Mouse (Mus musculus): ENCODE data around the gene Mgat4a. TPM values are rescaled to one million over a fixed set of nuclear protein-coding genes. Genes with fewer than 3 reads are reported as not detected.

The Mgat4a gene
- polyA plus RNA-seq, 1 experiment from 2014 or later = 11.0 TPM

DNA sequence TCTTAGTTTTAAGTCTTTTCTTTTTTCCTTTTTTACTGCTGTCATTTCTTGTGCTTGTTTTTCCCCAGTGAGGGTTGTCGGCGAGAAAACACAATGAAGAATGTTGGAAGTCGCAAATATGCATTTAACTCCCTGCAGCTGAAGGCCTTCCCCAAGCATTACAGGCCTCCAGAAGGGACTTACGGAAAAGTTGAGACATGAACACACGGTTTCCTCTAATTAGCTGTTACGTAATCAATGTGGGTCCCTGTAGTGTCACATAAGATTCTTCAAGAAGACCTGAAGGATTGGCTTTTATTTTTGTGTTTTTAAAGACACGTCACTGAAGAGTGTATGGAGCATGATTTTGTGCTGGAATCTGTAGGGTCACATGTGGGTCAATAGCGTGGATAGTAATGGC is 132.8 kb downstream of the Mgat4a start:
- WGBS = 85% methylated on average over 8 of the region's 8 CpGs

DNA sequence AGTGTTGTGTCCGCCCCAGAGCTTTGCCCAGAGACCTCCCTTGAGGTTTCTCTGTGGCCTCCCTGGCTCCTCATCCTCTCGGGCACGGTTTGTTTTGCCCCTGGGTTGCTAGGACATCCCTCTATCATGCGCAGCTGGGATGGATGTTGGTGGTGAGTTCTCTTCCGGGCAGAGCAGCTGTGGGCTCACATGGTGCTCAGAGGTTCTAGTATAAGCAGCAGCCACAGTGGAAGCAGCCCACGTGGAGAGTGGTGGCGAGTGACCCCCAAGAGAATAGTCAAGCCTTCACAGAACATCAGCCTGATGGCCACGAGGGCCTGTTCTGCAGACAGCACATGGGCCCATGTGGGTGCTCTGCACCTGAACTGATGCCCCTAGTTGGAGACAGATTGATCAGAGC is 133.6 kb downstream of the Mgat4a start:
- H3K4me3 ChIP-seq (ENCODE audit: low read length) = no peak overlapping the region
- 81% methylated on average over 8 of the region's 8 CpGs for WGBS
- no peak overlapping the region for H3K9ac ChIP-seq (ENCODE audit: low read depth, low read length)
- H3K9me3 ChIP-seq (ENCODE audit: control insufficient read depth, low read length) = no peaks in the 10 kb centered on the region
- no peak overlapping the region for H3K27ac ChIP-seq (ENCODE audit: low read depth, low read length)
- no peak overlapping the region for H3K4me2 ChIP-seq (ENCODE audit: low read length)
- no peaks in the 10 kb centered on the region for H3K4me1 ChIP-seq (ENCODE audit: control insufficient read depth, insufficient read depth, low read depth, low read length)
- ATAC-seq = no peak
- H3K36me3 ChIP-seq (ENCODE audit: control insufficient read depth, insufficient read depth, low read length) = peaks cover 7% of the 10 kb centered on the region; the same call in 1 of the 2 replicates
- H3K27me3 ChIP-seq (replicated peaks; ENCODE audit: control insufficient read depth, insufficient read depth, low read length) = no peaks in the 10 kb centered on the region

More for the DNA sequence above, 132.8 kb downstream of the Mgat4a start:
- Histone ChIP-seq H3K9me3 (ENCODE audit: control insufficient read depth, low read length) (no peaks in the 10 kb centered on the region), H3K27ac (ENCODE audit: low read depth, low read length) (no peak overlapping the region), H3K9ac (ENCODE audit: low read depth, low read length) (no peak overlapping the region), H3K4me1 (ENCODE audit: control insufficient read depth, insufficient read depth, low read depth, low read length) (no peaks in the 10 kb centered on the region), H3K27me3 (replicated peaks; ENCODE audit: control insufficient read depth, insufficient read depth, low read length) (no peaks in the 10 kb centered on the region), H3K36me3 (ENCODE audit: control insufficient read depth, insufficient read depth, low read length) (peaks cover 4% of the 10 kb centered on the region; the same call in 1 of the 2 replicates), H3K4me3 (ENCODE audit: low read length) (no peak overlapping the region), H3K4me2 (ENCODE audit: low read length) (no peak overlapping the region)
- ATAC-seq = no peak

DNA sequence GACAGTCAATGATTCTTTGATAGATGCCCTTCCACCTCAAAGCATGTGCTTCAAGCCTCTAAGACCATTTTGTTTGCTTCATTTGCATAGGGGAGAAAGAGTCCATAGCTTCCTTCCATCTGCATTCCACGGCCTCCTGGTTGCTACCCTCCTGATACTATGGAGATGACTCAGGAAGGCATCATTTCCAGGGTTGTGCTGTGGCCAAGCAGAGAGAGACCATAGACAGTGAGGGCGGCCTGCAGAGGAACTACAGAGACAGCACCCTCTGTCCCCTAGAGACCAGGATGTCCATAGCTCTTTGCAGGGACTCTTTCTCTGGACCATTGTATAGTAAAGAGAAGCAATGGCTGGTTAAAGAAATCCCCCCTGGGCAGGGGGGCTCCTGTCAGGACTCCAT is 135.7 kb downstream of the Mgat4a start:
- Histone ChIP-seq H3K27ac (ENCODE audit: low read depth, low read length) (no peak overlapping the region), H3K4me1 (ENCODE audit: control insufficient read depth, insufficient read depth, low read depth, low read length) (no peaks in the 10 kb centered on the region), H3K36me3 (ENCODE audit: control insufficient read depth, insufficient read depth, low read length) (peaks cover 15% of the 10 kb centered on the region), H3K4me3 (ENCODE audit: low read length) (no peak overlapping the region), H3K9ac (ENCODE audit: low read depth, low read length) (no peak overlapping the region), H3K4me2 (ENCODE audit: low read length) (no peak overlapping the region), H3K27me3 (replicated peaks; ENCODE audit: control insufficient read depth, insufficient read depth, low read length) (no peaks in the 10 kb centered on the region), H3K9me3 (ENCODE audit: control insufficient read depth, low read length) (no peaks in the 10 kb centered on the region)
- WGBS = 68% methylated on average over 2 of the region's 2 CpGs
- ATAC-seq = peak; percentile 61; the same call in 1 of the 2 replicates

DNA sequence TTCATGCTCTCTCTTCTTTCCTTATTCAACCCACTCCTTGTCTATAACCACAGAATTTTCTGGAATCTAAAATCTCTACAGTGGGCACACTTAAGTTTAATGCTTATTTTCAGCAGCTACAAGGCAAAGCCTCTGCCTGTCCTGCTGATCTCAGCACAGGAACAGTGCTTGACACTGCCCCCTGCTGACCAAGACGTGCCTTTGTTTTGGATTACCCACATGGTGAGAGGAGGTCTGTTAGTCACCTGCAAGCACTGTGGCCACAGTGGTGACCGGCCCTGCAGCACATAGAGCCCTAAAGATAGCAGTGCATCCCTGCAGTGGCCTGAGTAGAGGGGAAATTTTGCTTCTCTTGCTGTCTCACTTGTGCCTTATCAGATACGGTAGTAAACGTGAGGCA is 139.1 kb downstream of the Mgat4a start:
- WGBS = 55% methylated on average over 4 of the region's 4 CpGs
- H3K27ac ChIP-seq (ENCODE audit: low read depth, low read length) = no peak overlapping the region
- ATAC-seq = 0 out of 2 replicates have a peak, but pooled peaks have one; percentile 34
- no peak overlapping the region for H3K4me3 ChIP-seq (ENCODE audit: low read length)
- no peaks in the 10 kb centered on the region for H3K27me3 ChIP-seq (replicated peaks; ENCODE audit: control insufficient read depth, insufficient read depth, low read length)
- peaks cover 18% of the 10 kb centered on the region for H3K36me3 ChIP-seq (ENCODE audit: control insufficient read depth, insufficient read depth, low read length)
- H3K4me2 ChIP-seq (ENCODE audit: low read length) = no peak overlapping the region
- H3K9me3 ChIP-seq (ENCODE audit: control insufficient read depth, low read length) = no peaks in the 10 kb centered on the region
- no peak overlapping the region for H3K9ac ChIP-seq (ENCODE audit: low read depth, low read length)
- H3K4me1 ChIP-seq (ENCODE audit: control insufficient read depth, insufficient read depth, low read depth, low read length) = no peaks in the 10 kb centered on the region

DNA sequence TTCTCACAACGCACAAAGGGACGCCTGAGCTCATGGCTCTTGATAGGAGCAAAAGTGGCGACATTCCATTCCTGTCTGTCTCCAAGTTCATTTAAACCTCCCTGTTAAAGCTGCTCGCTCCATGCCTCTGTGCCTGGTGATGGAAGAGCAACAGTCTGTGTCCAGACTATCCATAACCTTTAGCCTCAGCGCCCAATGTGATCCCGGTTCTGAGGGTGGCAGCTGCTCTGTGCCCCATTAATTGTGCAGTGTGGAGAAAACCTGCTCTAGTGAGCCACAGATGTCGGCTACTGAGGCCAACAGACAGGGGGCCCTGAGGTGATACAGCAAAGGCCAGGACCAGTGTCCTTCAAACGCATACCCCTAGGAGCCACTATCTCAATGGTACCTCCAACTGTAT is 141.1 kb downstream of the Mgat4a start:
- H3K4me1 ChIP-seq (ENCODE audit: control insufficient read depth, insufficient read depth, low read depth, low read length) = no peaks in the 10 kb centered on the region
- no peak for ATAC-seq
- no peak overlapping the region for H3K4me3 ChIP-seq (ENCODE audit: low read length)
- H3K36me3 ChIP-seq (ENCODE audit: control insufficient read depth, insufficient read depth, low read length) = peaks cover 23% of the 10 kb centered on the region
- no peak overlapping the region for H3K4me2 ChIP-seq (ENCODE audit: low read length)
- H3K27me3 ChIP-seq (replicated peaks; ENCODE audit: control insufficient read depth, insufficient read depth, low read length) = no peaks in the 10 kb centered on the region
- no peaks in the 10 kb centered on the region for H3K9me3 ChIP-seq (ENCODE audit: control insufficient read depth, low read length)
- H3K9ac ChIP-seq (ENCODE audit: low read depth, low read length) = no peak overlapping the region
- no peak overlapping the region for H3K27ac ChIP-seq (ENCODE audit: low read depth, low read length)
- WGBS = 63% methylated on average over 8 of the region's 8 CpGs

DNA sequence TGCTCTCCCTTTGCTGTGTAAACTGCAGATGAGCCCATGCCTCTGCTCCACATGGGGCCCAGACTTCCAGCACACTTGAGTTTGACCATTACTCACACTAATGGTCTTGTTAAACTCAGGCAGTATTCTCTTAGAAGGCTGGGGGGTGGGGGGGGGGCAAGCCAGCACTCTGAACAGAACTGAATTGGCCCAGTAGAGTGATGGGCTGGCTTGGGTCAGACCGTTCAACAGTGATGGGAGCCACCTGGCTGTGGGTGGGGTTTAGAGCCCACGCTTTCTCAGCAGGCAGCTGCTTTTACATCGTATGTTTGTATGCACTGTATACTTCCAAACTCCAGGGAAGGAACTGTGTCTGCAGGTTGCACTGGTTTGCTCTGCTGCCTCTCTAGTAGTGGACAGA is 141.9 kb downstream of the Mgat4a start:
- Histone ChIP-seq H3K4me1 (ENCODE audit: control insufficient read depth, insufficient read depth, low read depth, low read length) (no peaks in the 10 kb centered on the region), H3K4me3 (ENCODE audit: low read length) (no peak overlapping the region), H3K27me3 (replicated peaks; ENCODE audit: control insufficient read depth, insufficient read depth, low read length) (no peaks in the 10 kb centered on the region), H3K4me2 (ENCODE audit: low read length) (no peak overlapping the region), H3K9me3 (ENCODE audit: control insufficient read depth, low read length) (no peaks in the 10 kb centered on the region), H3K9ac (ENCODE audit: low read depth, low read length) (no peak overlapping the region), H3K36me3 (ENCODE audit: control insufficient read depth, insufficient read depth, low read length) (peaks cover 28% of the 10 kb centered on the region), H3K27ac (ENCODE audit: low read depth, low read length) (no peak overlapping the region)
- no peak for ATAC-seq
- WGBS = 47% methylated on average over 3 of the region's 3 CpGs

DNA sequence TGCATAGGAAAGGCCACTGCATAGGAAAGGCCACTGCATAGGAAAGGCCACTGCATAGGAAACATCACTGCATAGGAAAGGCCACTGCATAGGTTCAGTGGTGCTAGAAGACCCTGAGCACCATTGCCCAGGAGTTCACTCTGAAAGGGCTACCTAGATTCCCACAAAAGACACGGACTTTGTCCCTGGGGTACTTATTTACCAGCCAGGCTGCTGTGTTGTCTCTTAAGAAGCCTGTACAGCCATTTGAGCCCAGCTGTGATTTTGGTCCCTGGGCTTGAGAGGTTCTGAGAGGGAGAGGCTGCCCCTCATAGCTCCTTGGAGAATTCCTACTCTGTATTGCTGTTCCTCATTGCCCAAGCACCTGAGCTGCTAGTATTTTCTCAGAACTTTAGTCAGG is 144.3 kb downstream of the Mgat4a start:
- H3K4me1 ChIP-seq (ENCODE audit: control insufficient read depth, insufficient read depth, low read depth, low read length) = no peaks in the 10 kb centered on the region
- ATAC-seq = no peak
- no peaks in the 10 kb centered on the region for H3K9me3 ChIP-seq (ENCODE audit: control insufficient read depth, low read length)
- H3K4me3 ChIP-seq (ENCODE audit: low read length) = no peak overlapping the region
- no peaks in the 10 kb centered on the region for H3K27me3 ChIP-seq (replicated peaks; ENCODE audit: control insufficient read depth, insufficient read depth, low read length)
- 67% methylated on average over 1 of the region's 1 CpGs for WGBS
- no peak overlapping the region for H3K27ac ChIP-seq (ENCODE audit: low read depth, low read length)
- H3K4me2 ChIP-seq (ENCODE audit: low read length) = no peak overlapping the region
- no peak overlapping the region for H3K9ac ChIP-seq (ENCODE audit: low read depth, low read length)
- peaks cover 31% of the 10 kb centered on the region for H3K36me3 ChIP-seq (ENCODE audit: control insufficient read depth, insufficient read depth, low read length)

DNA sequence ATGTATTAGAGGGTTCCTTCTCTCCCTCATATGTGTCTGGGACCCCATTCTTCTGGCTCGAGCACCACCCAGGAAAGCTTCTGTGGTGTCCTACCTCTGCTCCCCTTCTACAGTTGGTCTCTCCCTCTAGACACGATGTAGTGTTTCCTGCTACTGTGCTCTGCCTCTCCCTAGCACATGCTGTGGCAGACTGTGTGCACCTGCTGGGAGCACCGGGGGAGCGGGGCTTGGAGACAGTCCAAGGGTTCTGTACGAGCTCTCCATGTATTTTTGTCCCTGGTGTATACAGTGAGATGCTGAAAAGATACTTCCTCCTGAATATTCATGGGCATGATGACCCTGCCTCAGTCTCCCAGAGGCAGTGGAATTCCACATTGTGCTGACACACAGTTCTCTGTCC is 147.6 kb downstream of the Mgat4a start:
- Histone ChIP-seq H3K27me3 (replicated peaks; ENCODE audit: control insufficient read depth, insufficient read depth, low read length) (no peaks in the 10 kb centered on the region), H3K4me3 (ENCODE audit: low read length) (no peak overlapping the region), H3K4me2 (ENCODE audit: low read length) (no peak overlapping the region), H3K9ac (ENCODE audit: low read depth, low read length) (no peak overlapping the region), H3K9me3 (ENCODE audit: control insufficient read depth, low read length) (no peaks in the 10 kb centered on the region), H3K36me3 (ENCODE audit: control insufficient read depth, insufficient read depth, low read length) (peaks cover 33% of the 10 kb centered on the region), H3K27ac (ENCODE audit: low read depth, low read length) (no peak overlapping the region), H3K4me1 (ENCODE audit: control insufficient read depth, insufficient read depth, low read depth, low read length) (no peaks in the 10 kb centered on the region)
- ATAC-seq = no peak
- WGBS = 68% methylated on average over 5 of the region's 5 CpGs
